Mouse (Mus musculus) adrenal gland, postnatal 14 days (tissue): ENCODE results near the gene Sacs. TPM values are rescaled to one million over a fixed set of nuclear protein-coding genes. Genes with fewer than 3 reads are reported as not detected.

Experiments used
- DNase-seq: peaks from one replicate; pipeline ENCODE4 v3.0.0; 2021; ENCODE audit warnings: mixed read lengths
- total RNA-seq: library from RNA; stranded (reverse); gene quantifications from 2 replicates; pipeline ENCODE4 v1.2.3, GENCODE M21; 2021

Gene Sacs
- total RNA-seq, 1 experiment from 2014 or later = 8.7 TPM

DNA sequence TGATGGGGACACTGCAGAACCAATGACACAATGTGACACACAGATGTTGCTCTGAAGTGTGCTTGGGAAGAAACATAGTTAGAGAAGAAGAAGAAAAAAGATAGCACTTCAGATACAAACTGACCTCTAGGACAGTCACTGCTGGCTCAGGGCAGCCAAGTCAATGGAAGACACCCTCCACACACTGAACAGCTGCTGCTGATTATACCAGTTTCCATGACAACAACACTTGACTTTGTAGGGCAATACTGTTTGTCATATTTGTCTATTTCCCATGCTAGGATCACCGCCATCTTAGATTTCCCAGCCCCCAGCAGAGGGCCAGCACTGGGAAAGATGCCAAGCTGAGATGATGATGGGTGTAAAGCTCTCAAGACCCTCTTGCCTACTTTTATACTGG, 22.7 kb downstream of the Sacs start:
- no peak for DNase-seq

DNA sequence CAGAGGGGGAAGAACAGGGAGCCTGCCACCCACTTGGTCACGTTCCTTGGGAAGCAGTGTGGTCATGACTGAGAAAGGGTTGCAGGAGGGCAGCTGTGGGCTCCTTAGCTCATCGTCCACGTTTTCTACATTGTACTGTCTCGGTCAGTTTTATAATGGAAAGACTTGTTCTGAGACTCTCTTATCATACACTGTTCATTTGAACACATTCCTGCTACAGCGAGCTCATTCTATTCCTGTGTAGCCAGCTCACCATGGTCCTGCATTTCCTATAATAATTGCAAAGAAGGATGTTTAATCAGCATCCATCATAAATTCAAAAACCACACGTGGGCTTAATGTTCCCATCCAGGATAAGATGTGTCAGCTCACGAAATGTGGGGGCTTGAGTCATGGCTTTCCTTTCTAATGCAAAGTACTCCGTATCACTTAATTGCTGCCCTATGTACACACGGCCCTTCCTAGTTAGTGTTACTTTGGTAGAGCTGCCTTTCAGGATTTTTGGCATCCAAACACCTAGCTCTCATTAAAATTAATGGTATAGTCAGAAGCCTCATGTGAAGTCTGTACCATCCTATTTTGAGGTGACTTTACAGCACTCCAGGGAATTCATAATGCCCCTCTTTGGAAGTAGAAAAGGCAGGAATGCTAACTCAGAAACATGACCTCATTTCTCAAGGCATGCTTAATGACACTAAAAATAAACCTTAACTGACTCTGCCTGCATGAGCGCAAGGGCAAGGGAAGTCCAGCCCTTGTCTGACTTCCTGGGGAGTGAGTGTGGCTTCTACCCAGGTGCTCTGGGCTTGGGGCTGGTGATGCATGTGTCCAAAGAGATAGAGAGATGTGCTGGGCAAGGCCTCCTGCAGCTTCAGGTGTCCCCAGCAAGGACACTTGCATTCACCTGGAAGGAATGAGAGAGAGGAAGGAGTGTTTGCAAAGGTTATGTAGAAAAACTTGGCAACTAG, 23.4 kb downstream of the Sacs start:
- DNase-seq = no peak

DNA sequence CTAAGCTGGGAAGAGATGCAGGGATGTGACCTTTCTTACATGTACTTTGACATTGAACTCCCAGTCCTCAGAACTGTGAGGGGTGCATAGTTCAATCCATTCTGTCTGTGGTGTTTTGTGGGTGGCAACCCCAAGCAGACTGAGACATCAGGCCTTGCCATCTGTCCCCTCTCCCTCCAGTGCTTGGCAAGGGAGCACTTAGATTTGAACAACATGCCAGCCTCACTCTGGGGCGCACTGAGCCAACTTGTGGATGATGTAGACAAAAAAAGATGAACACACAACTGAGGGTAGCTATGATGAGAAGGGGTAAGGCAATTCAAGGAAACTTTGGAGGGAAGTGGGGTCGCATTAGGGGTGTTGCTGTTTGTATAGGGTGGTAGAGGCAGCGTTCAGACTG, 26.2 kb downstream of the Sacs start:
- no peak for DNase-seq

DNA sequence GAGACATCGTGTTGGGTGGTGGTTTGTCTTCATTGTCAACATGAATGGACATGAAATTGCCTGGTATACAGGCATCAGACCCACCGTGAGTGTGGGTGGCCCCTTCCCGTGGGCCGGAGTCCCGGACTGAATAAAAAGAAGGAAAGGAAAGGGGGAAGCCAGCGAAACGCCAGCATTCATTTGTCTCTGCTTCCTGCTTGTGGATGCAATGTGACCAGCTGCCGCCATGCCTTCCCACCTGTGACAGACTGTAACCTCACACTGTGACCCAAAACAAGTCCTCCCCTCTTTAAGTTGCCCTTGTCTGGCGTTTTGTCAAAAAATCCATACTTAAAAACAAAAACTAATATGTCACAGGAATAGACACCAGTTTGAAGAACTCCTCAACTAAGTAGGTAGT, 27.7 kb downstream of the Sacs start:
- DNase-seq = no peak

DNA sequence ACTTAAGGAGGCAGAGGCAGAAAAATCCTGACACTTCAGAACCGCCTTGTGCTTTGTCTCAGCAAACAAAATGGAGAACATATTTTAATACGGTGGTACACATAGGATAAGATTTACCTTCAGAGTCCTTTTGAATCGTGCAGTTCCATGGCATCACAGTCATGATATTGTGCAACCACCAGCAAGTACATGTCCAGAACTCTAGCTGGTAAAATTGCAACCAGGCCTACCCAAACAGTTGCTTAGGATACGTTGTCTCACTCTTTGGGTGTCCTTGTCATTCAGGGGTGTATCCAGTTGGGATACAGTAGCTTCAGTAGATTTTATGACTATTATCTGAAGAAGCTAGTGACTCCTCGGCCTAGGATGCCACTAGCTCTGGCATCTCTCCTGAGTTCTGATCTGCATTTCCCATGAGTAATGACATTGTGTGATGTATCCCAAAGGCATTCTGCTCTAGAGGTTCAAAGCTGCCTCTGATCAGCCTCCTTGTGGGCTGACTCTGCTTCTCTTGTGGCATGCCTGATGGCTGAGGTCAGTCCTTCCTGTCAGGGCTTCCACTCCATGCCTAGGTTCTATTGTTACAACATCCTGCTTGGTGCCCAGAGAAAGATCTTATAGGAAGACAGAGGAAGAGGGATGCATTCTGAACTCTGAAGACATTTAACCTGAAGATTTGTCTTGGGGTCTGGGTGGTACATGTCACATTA, 33.2 kb downstream of the Sacs start:
- DNase-seq = no peak

DNA sequence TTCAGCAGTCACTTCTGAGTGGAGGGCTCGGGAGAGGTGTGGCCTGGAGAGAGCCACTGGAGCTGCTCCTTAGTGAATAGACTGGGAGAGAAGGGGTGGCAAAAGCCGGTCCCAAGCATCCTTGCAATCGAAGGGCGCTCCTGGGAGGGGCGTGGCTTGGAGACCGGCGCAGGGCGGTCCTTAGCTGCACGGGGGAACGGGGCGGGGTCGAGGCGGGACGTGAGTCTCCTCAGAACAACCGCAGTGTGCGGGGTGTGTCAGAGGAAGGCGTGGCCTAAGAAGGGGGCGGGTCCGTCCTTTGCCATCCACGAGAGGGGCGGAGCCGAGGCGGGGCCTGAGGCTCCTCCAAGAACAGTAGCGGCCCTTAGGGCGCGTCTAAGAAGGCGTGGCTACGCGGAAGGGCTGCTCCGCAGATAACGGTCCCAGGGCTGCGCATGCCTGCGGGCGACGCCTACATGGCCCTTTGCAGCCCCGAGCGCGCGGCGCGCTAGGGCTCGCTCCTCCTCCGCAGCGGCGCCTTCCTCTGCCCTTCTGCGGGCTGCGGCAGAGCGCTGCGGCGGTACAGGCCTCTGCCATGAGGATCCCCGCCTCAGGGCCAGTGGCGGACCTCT, 34.4 kb downstream of the Sacs start:
- peak; percentile 100 for DNase-seq

DNA sequence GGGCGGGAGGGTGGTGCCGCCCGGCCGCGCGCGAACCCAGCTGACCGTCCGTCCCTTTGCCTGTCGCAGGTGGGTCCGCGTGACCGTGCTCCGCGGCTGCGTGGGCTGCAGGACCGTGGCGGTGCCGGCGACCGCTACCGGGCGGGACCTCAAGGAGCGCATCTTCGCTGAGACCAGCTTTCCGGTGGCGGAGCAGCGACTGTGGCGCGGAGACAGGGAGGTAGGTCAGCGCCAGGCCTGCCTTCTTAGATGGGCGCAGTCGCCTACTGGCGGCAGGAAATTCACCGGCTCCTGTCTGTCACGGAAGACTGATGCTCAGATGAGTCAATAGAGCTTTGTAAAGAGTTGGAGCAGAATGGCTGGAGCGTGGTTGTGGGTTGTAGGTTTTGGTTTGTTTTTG, 35.0 kb downstream of the Sacs start:
- peak; percentile 82 for DNase-seq

DNA sequence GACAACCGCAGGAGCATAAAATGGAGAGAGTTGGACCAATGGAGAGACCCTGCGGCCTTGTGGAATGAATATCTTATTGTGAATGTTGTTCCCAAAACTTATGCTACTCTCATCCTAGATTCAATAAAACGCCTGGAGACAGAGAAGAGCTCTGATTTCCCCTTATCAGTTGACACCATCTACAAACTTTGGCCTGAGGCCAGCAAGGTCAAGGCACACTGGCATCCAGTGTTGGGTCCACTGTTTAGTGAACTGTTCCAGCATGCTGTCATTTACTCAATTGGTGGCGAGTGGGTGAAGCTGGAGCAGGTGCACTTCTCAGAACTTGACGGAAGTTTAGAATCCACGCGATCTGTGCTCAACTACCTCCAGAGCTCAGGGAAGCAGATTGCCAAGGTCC, 53.6 kb downstream of the Sacs start:
- DNase-seq = peak; percentile 34

DNA sequence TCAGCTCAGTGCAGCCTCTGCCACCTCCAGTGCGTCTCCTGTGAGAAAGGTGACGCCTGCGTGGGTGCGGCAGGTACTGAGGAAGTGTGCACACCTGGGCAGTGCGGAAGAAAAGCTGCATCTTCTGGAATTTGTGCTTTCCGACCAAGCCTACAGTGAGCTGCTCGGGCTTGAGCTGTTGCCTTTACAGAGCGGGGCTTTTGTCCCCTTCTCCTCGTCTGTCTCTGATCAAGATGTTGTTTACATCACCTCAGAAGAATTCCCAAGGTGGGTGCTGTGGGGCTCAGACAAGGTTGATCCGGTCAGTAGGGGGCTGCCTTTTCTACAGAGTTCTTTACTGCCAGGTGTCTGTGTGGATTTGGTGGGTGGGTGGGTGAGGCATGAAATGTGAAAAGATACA, 54.1 kb downstream of the Sacs start:
- no peak for DNase-seq

DNA sequence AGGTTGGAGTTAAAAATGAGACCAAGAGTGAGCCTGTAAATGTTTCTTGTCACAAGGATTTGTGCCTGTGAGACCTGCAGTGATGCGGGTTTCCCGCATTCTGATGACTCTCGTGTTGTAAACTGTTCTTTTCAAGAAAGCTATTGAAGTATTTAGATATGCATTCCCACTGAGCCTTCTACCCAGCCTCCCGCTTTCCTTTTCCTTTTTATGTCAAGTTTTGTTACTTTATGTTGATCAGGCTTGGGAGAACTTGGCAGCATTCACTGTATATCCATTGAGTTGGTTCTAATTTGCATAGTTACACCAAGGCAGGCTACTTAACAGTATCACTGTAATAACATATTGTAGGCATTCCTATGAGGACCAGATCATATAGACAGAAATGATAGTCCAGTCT, 56.2 kb downstream of the Sacs start:
- DNase-seq = no peak

DNA sequence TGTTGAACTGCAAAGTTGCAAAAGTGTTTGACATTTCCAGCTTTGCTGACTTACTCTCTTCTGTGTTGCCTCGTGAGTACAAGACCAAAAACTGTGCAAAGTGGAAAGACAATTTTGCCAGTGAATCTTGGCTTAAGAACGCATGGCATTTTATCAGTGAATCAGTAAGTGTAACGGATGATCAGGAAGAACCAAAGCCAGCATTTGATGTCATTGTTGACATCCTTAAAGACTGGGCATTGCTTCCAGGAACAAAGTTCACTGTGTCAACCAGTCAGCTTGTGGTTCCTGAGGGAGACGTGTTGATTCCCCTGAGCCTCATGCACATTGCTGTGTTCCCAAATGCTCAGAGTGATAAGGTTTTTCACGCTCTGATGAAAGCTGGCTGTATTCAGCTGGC, 71.9 kb downstream of the Sacs start:
- peak; percentile 39 for DNase-seq

DNA sequence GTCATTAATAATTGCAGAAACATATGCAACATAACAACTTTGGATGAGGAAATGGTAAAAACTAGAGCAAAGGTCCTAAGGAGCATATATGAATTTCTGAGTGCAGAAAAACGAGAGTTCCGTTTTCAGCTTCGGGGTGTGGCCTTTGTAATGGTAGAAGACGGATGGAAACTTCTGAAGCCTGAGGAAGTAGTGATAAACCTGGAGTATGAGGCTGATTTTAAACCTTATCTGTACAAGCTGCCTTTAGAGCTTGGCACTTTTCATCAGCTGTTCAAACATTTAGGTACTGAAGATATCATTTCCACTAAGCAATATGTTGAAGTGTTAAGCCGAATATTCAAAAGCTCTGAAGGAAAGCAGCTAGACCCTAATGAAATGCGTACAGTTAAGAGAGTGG, 73.5 kb downstream of the Sacs start:
- no peak for DNase-seq

DNA sequence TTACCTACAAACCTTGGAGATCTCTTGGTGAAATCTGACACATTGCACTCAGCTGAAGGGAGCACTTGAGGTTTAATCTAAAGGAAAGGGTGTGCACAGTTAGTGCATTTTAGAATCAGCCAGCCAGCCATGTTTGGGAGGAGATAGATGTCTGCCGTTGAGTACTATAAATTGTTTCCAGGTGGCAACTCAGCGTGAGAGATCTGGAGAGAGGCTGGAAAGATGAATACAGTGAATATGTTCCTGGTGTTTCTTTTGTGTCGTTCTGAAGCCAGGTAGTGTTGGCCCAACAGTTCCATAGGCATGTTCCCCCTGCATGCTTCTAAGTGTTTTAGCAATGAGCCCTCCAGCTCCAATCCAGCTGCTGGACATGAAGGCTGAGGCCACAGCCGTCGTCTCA, 82.9 kb downstream of the Sacs start:
- no peak for DNase-seq

DNA sequence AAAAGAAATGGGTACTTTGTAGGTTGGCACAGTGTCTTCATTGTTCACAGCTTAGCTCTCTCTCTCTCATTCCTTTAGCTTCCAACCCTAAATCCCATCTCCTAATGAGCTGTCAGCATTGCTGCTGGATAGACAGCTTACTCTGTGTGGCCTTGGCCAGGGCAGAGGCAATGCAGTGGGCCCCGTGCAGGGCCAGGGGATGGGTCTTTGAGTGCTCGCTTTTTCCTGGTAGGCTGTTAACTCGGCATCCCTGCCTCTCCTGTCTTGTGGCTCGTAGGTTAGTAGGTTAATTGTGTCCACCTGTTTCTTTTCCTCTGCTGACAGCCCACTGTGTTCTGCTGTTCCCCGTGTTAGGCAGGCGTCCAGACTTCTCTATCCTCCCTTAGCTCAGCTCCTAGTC, 84.2 kb downstream of the Sacs start:
- no peak for DNase-seq

DNA sequence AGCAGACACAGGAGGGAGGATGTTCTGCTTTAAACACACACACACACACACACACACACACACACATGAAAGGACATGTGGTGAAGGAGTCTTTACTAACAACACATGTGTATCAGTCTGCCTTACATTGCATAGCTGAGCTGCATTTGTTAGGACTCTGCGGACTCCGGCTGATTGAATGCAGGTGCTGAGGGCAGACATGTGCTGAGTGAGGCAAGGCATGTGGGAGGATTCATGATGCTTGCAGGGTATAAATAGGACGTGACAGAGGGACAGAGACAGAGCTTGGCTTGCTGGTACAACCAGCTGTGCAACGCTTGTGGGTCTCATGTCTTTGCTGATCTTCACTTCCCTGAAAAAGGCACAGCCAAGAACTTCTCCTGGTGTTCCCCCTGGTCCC, 85.5 kb downstream of the Sacs start:
- no peak for DNase-seq

DNA sequence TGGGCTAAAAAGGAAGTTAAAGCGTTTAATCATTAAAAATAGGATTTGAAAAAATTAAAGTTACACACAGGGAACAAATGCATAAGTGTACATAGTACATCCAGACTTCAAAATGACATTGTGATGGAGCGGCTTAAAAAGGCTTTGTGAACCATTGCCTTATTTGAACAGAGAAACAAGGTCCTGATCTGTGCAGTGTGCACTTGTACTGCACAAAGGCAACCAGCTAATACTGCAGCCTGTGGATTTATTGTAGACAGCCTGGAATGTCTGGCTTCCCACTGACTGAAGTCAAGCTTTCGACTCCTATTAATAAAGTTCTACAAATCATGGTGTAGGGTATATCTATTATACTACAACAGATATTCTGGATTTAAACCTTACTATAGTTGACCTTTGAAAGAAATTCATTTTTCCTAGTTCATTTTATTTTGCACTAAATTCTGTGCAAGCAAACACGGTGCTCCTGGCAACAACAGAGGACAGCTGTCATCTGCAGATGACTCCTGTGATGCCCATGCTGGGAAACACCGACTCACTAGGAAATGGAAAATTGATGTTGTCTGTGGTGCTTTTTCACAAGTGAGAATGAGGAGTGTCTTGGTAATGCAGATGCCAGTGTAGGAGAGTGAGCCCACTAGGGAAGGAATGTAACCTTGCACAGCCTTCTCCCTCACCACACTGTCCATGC, 86.3 kb downstream of the Sacs start:
- no peak for DNase-seq

DNA sequence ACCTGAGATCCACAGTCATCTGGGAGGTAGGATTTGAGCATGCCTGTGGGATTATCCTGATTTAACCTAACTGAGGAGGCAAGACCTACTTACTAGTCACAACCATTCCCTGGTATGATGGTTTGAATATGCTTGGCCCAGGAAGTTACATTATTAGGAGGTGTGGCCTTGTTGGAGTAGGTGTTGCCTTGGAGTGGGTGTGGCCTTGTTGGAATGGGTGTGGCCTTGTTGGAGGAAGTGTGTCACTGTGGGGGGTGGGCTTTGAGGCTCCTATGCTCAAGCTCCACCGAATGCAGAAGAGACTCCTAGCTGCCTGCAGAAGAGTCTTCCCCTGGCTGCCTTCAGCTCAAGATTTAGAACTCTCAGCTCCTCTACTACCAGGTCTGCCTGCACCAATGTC, 87.9 kb downstream of the Sacs start:
- no peak for DNase-seq

DNA sequence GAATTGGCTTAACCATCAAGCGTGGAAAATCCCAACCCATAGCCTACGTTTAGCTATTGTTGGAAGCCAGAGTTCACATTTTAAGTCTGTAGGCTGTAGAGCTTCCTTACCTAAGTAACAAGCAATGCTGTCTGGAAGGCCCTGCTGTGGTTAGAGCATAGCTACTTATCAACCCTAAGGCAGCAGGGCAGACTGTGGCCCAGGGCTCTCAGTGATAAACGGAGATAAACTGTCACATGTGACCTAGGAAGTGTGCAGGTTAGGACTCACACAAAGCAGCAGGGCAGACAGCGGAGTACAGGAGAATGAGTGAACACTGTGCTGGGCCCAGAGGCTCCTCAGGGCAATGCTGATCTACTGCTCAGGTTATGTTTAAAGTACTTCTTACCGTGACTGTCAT, 91.5 kb downstream of the Sacs start:
- no peak for DNase-seq

DNA sequence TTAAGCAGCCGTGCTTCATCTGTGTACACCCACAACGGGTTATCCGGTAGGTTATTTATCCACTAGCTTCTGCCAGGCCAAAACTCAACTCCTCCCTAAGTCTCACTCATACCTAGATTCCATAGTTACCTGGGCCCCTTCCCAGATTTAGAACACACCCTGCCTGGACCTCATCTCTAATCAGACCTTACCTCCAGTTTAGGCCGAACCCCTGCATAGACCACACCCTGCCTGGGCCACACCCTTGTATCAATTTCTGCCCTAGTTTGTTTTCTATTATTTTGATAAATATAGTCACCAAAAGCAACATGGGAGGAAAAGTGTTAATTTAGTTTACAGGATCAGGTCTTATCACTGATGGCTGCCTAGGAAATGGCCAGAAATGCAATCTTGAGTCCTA, 91.9 kb downstream of the Sacs start:
- DNase-seq = no peak

DNA sequence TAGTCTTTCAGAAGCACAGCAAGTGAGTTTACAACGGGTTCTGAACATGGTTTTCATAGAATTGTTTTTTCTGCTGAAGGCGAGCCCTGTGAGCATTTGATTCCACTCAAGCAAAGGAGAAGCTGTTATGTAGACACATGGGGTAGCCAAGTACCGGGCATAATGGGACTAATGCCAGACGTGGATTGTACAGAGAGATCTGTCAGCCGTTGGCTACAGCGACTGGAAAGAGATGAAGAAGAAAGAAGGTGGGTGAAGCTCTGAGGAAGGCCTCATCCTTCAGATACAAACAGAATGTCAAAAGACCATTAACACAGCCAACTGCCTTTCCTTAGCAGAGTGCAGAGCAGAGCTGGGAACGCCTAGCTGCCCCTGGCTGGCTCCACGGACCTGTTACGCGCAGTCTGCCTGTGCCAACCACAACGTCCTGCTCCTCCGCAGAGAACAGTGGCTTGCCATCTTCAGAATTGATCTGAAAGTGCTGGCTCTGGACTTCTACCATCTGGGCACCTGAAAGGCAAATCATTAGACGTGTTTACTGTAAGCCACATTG, 93.8 kb downstream of the Sacs start:
- no peak for DNase-seq

DNA sequence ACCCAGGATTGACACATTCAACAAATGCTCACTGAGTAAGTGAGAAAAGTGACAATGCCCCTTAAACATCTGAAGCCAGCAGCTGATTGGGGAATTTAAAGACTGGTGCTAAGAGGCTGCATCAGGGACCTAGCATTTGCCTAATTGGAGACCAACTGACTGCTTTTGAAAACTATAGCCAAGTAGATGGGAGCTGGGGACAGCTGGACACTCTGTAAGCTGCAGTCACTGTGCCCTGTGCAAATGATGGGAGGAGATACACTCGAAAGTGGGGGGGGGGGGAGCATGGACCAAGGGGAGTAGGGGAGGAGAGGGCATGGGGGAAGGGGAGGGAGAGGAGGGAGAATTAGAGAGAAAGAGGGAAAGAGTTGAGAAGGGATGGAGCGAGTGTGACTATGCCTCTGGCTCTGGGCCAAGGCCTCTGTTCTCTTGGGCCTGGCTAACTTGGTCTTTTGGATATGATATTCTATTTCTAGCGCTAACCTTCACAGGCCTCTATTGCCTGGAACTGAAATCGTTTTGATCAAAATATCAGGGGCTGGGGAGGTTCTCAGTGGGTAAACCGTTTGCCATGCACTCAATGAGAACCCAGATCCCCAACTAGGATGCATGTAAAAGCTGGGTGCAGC, 97.7 kb downstream of the Sacs start:
- DNase-seq = peak; percentile 47

DNA sequence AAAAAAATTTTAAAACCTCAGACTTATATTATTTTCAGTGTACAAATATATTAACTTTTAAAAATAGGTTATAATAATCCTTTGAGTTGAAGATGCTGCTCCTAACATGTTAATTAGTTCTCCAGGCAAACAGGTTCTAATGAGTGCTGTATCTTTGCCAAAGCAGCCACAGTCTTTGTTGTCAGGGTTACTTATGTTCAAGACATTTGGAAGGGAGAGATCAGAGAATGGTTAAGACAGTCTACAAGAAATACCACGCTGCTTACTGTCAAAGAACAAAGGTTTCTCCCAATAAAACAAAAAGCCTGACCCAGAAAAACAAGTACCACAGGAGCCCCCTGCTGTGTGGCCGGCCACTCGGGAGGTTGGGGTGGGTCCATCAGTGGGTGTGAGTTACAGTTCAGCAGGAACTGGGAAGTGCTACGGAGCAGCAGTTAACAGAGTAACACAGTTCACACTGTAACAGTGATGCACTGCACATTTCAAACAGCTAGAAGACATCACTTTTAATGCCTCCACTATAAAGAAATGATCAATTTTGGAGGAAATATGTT, 98.9 kb downstream of the Sacs start:
- DNase-seq = no peak
